Mouse (Mus musculus) T-cell, adult 2 months (primary cell): ENCODE measurements around the gene Bnipl.
A peak's percentile ranks its signal among the peaks of the same experiment; 100 is the strongest.

Source experiments
- DNase-seq: peaks from one replicate; pipeline ENCODE4 v3.0.0; 2022; ENCODE audit warnings: low spot score

Gene Bnipl

GRCm38 (mm10) chr3:95250783-95251424 is at the start of gene Bnipl:
TSS of gene Bnipl (minus strand) at chr3:95251193.
- peak; percentile 15 for DNase-seq

GRCm38 (mm10) chr3:95298018-95298417 is 47.0 kb upstream of the Bnipl start:
- no peak for DNase-seq

DNA sequence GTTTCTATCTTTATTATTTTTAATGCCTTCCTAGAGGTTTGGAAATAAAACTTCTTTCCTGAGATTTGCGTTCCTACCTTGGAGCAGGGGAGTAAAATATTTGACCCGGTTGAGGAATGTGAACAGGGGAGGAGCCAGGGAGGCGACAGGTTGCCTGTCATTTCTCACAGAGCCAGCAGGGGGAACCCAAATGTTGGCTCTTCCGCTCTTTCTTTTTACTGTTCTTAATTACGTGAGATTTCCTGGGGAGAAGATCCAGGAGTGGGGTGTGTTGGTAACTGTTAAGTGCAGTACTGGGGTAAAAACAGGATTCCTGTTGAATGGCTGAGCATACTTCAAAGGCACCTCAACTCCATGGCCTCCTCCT is 45.1 kb upstream of the Bnipl start:
- peak; percentile 51 for DNase-seq

- no peak for DNase-seq
Measured at GRCm38 (mm10) chr3:95295321-95296102, 44.5 kb upstream of the Bnipl start.

- no peak for DNase-seq
Measured at GRCm38 (mm10) chr3:95294718-95295117, 43.7 kb upstream of the Bnipl start.

DNA sequence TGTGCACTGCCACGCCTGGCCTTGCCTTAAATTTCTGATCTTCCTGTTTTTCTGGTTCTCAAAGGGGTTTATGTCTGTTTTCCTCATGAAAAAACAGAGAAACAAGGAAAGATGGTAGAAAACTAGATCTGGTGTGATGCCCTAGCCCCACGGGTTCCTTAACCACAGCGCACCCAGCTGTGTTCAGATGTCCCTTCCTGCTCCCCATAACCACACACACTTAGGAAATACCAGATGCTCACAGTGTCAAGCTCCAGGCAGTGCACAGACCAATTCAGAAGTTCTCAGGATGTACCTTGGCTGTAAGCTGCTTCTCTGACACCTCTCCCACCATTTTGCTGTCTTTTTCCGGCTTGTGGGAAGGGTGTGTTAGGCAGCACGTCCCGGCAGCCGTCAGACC is 43.3 kb upstream of the Bnipl start:
- no peak for DNase-seq

GRCm38 (mm10) chr3:95293537-95293936 is 42.5 kb upstream of the Bnipl start:
- DNase-seq, result no peak

DNA sequence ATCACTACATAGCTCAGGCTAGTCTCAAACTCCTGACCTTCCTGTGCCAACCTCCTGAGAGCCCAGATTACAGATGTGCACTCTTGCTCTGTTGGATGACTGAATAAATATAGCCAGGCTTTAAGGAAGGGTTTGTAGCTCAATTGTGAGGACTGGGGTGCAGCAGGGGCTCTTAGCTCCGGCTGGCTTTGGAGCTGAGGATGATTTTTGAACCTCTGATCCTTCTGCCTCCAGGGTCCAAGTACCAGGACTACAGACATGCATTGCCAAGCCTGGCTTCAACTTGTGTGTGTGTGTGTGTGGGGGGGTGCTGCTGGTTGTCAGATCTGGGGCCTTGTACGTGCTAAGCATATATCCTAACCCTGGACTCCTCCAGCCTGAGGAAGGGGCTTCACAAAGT is 41.9 kb upstream of the Bnipl start:
- DNase-seq, result no peak

DNA sequence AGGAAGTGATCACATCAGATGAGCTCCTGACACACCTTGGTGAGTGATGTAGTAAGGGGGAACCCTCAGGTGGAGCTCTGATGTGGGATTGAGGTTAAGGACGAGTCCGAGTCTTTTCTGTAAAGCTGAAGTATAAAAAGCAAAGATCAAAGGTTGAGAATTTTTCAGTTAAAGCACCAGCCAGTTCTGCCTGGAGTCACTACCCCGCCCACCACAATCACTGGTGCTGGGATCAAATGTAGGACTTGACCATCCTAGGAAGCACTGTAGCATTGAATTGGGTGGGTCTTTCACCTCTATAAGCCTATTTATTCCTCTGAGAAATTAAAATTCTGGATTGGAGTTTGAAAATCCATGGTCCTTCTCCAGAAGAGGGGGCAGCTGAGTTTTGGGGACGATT is 40.0 kb upstream of the Bnipl start:
- no peak for DNase-seq

DNA sequence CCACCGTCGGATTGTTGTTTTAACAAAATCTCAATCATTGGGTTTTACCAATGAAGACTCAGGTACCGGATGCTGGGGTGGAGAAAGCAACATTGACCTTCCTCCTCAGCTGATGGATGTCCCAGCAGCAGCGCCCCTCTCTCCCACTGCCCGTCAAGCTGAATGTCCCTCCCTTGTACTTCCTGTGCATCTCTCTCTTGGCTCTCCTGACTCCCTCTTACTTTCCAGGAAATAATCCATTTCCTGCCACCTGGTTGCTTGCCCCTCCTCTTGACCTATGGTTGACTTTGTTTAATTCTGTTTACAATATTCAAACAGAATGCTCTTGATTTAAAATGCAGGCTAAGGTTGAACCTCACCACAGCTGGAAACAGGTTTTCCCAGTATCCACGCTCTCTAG is 39.2 kb upstream of the Bnipl start:
- DNase-seq, result no peak

DNA sequence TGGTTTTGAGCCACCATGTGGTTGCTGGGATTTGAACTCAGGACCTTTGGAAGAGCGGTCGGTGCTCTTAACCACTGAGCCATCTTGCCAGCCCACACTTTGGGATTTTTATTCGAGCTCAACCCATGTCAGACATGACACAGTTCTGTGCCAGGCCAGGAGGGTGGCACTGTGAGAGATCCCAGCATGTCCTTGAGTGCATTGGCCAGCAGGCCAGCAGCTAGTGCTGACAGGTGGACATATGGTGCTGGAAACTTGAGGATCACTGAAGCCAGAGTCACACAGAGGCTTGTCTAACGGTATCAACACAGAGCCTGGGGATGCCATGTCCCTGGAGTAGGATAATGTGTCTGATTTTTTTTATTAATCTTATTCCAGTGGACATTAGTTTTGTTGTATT is 38.4 kb upstream of the Bnipl start:
- DNase-seq, result no peak

DNA sequence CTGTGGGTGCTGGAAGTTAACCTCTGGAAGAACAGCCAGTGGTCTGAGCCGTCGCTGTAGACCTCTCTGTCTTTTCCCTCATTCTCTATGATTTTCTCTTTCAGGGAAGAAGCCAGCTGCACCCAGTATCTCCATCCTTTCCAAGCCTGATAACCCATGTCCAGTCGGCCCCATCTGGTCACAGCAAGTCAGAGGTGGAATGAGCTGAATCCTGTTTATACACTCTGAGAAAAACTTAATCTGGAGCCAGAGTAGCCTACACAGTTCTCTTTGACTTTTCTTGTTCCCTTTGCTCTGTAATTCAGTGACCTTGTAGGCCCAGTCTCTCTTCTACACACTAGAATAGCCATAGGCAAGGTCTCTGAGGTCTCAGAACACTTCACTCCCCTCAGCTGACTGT is 36.5 kb upstream of the Bnipl start:
- no peak for DNase-seq

- DNase-seq, result no peak
Measured at GRCm38 (mm10) chr3:95286510-95286909, 35.5 kb upstream of the Bnipl start.

DNA sequence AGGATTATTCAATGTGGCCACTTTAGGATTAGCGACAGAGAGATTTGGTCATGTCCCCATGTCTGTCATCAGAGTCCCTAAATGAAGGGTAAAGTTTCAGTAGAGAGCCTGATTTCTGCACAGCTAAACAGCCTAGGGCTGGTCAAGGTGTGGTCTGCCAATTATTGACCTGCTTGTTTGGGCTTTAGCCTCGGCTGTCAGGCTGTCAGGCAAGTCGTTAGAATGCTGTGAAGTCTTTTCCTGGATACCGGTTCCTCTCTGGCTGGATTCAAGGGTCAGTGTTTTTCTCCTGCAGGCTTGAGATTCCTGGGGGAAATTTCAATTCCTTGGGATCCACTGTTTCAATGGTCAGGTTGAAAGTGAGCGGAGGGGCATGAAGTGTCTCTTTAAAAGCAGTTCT is 35.0 kb upstream of the Bnipl start:
- no peak for DNase-seq

- DNase-seq, result no peak
Measured at GRCm38 (mm10) chr3:95285390-95285789, 34.4 kb upstream of the Bnipl start.

DNA sequence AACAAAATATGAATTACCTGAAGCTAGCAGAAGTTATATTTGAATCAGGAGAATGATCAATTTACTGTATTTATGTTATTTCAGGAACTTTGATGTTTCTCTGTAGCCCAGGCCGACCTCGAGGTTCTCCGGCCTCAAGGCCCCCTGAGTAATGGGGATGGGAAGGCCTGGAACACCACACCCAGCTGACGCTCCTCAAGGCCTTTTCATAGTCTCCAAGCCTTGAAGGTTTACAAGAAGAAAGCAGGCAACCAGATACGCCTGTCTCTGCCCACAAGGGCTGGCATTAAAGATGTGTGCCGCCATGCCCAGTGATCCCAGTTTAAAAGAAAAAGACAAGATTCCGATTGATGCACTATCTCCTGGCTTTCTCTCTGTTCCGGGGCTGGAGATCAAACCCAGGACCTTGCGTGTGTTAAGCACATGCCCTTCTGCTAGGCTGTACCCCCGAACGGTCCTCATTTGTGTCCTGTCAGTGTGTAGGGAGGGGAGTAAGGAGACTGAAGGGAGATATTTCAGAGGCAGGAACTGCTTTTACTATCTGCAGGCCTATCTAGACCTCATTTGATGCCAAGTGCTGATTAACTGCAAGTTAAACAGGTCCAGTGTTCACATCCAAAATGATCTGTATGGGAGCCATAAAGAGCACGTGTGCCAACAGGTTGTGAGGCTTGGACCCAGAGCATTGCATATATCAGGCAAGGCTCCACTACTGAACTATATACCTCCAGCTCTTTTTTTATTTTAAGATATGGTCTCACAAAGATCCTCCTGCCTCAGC is 33.7 kb upstream of the Bnipl start:
- DNase-seq, result no peak

GRCm38 (mm10) chr3:95284062-95284461 is 33.1 kb upstream of the Bnipl start:
- DNase-seq, result no peak

DNA sequence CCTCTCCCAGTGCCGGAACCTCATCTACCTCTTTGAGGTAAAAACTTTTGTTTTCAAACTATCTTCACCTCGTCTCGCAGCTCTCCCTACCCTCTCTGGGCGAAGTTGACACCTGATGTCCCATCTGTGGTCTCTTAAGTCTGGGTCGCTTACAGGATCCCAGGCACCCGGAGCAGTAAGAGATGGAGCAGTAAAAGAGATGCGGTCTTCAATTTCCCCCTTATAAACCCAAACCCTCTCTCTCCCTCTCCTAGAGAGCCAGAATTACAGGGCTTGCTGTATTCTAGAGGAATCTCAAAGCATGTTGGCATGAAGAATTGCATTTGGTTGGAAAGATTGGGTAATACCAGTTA is 32.6 kb upstream of the Bnipl start:
- DNase-seq, result no peak

DNA sequence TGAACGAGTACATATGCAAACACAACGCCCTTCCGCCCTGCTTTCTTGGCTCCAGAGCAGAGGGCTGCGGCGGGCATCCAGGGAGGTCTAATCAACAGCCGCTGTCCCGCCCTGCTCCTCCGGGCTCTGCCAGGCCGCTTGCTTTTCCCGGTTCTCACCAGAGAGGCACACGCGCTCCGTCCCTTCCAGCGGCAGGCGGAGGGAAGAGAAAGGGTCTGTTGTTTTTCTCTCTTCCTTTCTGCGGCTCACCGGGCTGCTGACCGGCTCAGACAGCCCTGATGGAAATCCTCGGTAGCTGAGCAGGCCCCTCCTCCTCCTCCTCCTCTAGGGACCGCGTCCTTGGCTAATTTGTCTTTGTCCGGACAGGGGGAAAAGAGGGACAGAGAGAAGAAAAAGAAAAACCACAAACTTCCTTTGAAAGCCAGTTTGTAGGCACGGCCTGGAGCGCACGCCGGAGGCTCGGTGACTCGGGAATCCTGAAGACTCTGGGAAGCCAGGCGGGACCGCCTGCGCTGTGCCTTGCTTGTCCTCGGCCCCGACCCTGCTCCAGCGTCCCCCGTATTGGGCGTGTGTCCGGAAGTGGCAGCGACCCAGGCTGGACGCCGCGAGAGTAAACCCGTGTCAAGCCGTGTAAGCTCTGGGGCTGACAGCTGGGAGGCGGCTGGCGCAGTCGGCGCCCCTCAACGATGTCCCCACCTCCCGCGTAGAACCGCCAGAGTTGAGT is 32.0 kb upstream of the Bnipl start:
- peak; percentile 24 for DNase-seq

- DNase-seq, result peak; percentile 31
Measured at GRCm38 (mm10) chr3:95282381-95282864, 31.4 kb upstream of the Bnipl start.

GRCm38 (mm10) chr3:95281216-95282126 is 30.5 kb upstream of the Bnipl start, which contains the start of the genes Mindy1 and Prune1:
TSS of gene Mindy1 (plus strand) at chr3:95281345.
TSS of gene Prune1 (minus strand) at chr3:95282076.
- peak; percentile 98 for DNase-seq
